30 mouse cellular contexts compared by ENCODE assay signal in the genomic region with DNA sequence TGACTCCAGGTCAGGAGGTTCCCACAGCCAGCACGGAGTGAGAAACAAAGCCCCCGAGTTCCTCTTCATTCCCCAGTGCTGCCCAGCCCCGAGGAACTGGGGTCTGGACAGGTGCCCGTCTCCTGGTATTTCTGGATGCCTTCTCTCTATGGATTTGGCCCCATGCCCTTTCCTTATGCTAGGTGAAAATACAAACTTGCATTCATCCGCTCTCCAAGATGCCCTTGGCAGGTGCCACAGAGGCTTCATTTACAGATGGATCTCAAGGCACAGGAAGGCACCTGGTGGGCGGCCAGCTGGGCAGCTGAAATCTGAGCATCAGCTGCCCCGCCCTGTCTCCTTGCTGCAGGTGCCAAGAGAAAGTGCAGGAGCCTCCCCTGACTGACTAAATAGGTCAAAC. TPM values are rescaled to one million over a fixed set of nuclear protein-coding genes. Genes with fewer than 3 reads are reported as not detected.
DNase-seq lines count a peak whose midpoint lies in the region; ATAC-seq lines count a peak whose summit lies in the region.
"Had no signal": no experiment of that assay in that cellular context is flagged by ENCODE, and none has a peak within 500 bp of the region (broad histone marks: within the 10 kb centered on the region; RNA-seq: fewer than 3 reads in every experiment).

No protein-coding gene starts in this region.

- 0 out of 2 replicates have a peak, but pooled peaks cover 18% of the 10 kb centered on the region for H3K9me3 ChIP-seq in heart, embryonic 12.5 days (replicated peaks)
- H3K9me3 ChIP-seq: embryonic facial prominence, embryonic 15.5 days; hindbrain, embryonic 15.5 days; limb, embryonic 15.5 days; lung, embryonic 15.5 days; stomach, embryonic 15.5 days had no signal

- H3K4me3 ChIP-seq in heart, embryonic 12.5 days = no peak overlapping the region
- H3K4me3 ChIP-seq: embryonic facial prominence, embryonic 15.5 days; forebrain, embryonic 15.5 days; heart, embryonic 13.5 days; hindbrain, embryonic 15.5 days; left cerebral cortex, adult 2 months; limb, embryonic 15.5 days; lung, embryonic 15.5 days; stomach, embryonic 15.5 days had no signal

- H3K4me2 ChIP-seq in heart, embryonic 12.5 days = no peak overlapping the region
- H3K4me2 ChIP-seq: embryonic facial prominence, embryonic 15.5 days; forebrain, embryonic 15.5 days; heart, embryonic 13.5 days; hindbrain, embryonic 15.5 days; limb, embryonic 15.5 days; lung, embryonic 15.5 days; stomach, embryonic 15.5 days had no signal

- H3K27ac ChIP-seq in heart, embryonic 12.5 days (ENCODE audit: poor library complexity, severe bottlenecking) = no peak overlapping the region
- H3K27ac ChIP-seq: embryonic facial prominence, embryonic 15.5 days; forebrain, embryonic 15.5 days; heart, embryonic 13.5 days; left cerebral cortex, adult 2 months; limb, embryonic 15.5 days; liver, embryonic 14.5 days; lung, embryonic 15.5 days; stomach, embryonic 15.5 days had no signal

- peak; percentile 67 for DNase-seq in left cerebral cortex, postnatal 4 days
- DNase-seq in left cerebral cortex, adult 11 months (ENCODE audit: low spot score) = no peak
- DNase-seq in cerebellum, adult 18-20 months = peak; percentile 91 to 92
- DNase-seq in cerebellum, postnatal 14 days = peak; percentile 94 to 96
- no peak for DNase-seq in retina, postnatal 1 day
- DNase-seq in layer of hippocampus, postnatal 10 days (ENCODE audit: low spot score in 2 of 2) = no peak
- DNase-seq: adrenal gland, adult 8-10 months; embryo, embryonic 11 days; gastrocnemius, postnatal 10 days; heart, adult 11 months; heart, postnatal 14 days; kidney, postnatal 36 days; lung, postnatal 36 days; thymus, postnatal 25 days had no signal

- 64% methylated on average over 7 of the region's 7 CpGs for whole genome bisulfite sequencing in heart, embryonic 12.5 days

- no peaks in the 10 kb centered on the region for H3K27me3 ChIP-seq in heart, embryonic 12.5 days (replicated peaks)
- H3K27me3 ChIP-seq: embryonic facial prominence, embryonic 15.5 days; forebrain, embryonic 15.5 days; heart, embryonic 13.5 days; hindbrain, embryonic 15.5 days; limb, embryonic 15.5 days; lung, embryonic 15.5 days; stomach, embryonic 15.5 days had no signal

- H3K4me1 ChIP-seq in heart, embryonic 12.5 days (replicated peaks) = no peaks in the 10 kb centered on the region
- H3K4me1 ChIP-seq: embryonic facial prominence, embryonic 15.5 days; heart, embryonic 13.5 days; limb, embryonic 15.5 days; lung, embryonic 15.5 days; stomach, embryonic 15.5 days had no signal

- ATAC-seq in cerebellum, adult (ENCODE audit: insufficient number of reproducible peaks, low FRiP score, low TSS enrichment) = peak; percentile 51; the same call in 1 of the 2 replicates
- ATAC-seq in heart, embryonic 12.5 days (ENCODE audit: insufficient number of reproducible peaks, low FRiP score) = no peak
- ATAC-seq: activated CD4-positive, CD25-positive, alpha-beta regulatory T cell, adult 4 months; forebrain, embryonic 15.5 days; intestine, embryonic 16.5 days had no signal

- intact Hi-C loops in left cerebral cortex, postnatal 4 days (cut with DNase I) = no loop called here

- H3K36me3 ChIP-seq in heart, embryonic 12.5 days = no peaks in the 10 kb centered on the region
- H3K36me3 ChIP-seq: embryonic facial prominence, embryonic 15.5 days; forebrain, embryonic 15.5 days; heart, embryonic 13.5 days; hindbrain, embryonic 15.5 days; limb, embryonic 15.5 days; lung, embryonic 15.5 days; stomach, embryonic 15.5 days had no signal

- no peak overlapping the region for H3K9ac ChIP-seq in heart, embryonic 12.5 days
- H3K9ac ChIP-seq: embryonic facial prominence, embryonic 15.5 days; forebrain, embryonic 15.5 days; heart, embryonic 13.5 days; hindbrain, embryonic 15.5 days; limb, embryonic 15.5 days; liver, embryonic 14.5 days; lung, embryonic 15.5 days; stomach, embryonic 15.5 days had no signal

RNA-seq across cellular contexts. Expression of a gene that starts 23.9 kb away (rescaled TPM):
- 100 to 1,000 TPM; 104 to 114 TPM for total RNA-seq in left cerebral cortex, postnatal 4 days (2021)
- 0.17 TPM in 1 of 2 replicates, not detected in the other for polyA plus RNA-seq in heart, embryonic 12.5 days (2016; fragmentation: Nextera tagmentation; extraction: Ambion mirVana)
- total RNA-seq in layer of hippocampus, postnatal 10 days (2021) = 10 to 100 TPM; 96.1 to 97.0 TPM
- total RNA-seq: MEL; monocyte, adult 5-6 weeks had no signal
- polyA plus RNA-seq: activated CD4-positive, CD25-positive, alpha-beta regulatory T cell, adult 4 months; C2C12 had no signal

Comparison
In these comparisons a context has a peak if more than half of its experiments do, and no peak if none do; other contexts are left out.
1. DNase-seq: peak in left cerebral cortex, postnatal 4 days (single experiment), cerebellum, adult 18-20 months (2 of 2) and cerebellum, postnatal 14 days (2 of 2); none in left cerebral cortex, adult 11 months (single experiment), retina, postnatal 1 day (single experiment) and layer of hippocampus, postnatal 10 days (0 of 2).